Mouse (Mus musculus) midbrain, embryonic 11.5 days (tissue): ENCODE data around the gene 2810459M11Rik. TPM values are rescaled to one million over a fixed set of nuclear protein-coding genes. Genes with fewer than 3 reads are reported as not detected.
"Not testable (repeated sequence)": the region's sequence is repeated elsewhere in the genome, so short reads cannot be mapped to it uniquely, and the experiment has no call there.

Source experiments
- ATAC-seq: fragments of 200-750 bp; cut with Nextera tagmentation; 2 replicates; pipeline ENCODE4 v1.8.0; 2017; ENCODE audit warnings: moderate TSS enrichment, moderate library complexity; ENCODE audit not compliant: low FRiP score
- DNase-seq: peaks from one replicate; pipeline ENCODE4 v3.0.0; 2015; ENCODE audit warnings: low spot score; ENCODE audit errors: missing footprints
- H3K27ac ChIP-seq: fragments of 300-500 bp; sonication (generic); 2 replicates; pipeline ENCODE4 v1.5.1; 2014; ENCODE audit warnings: low read depth, low read length
- H3K27me3 ChIP-seq: fragments of 300-500 bp; sonication (generic); 2 replicates; pipeline ENCODE4 v1.6.1; 2014; ENCODE audit warnings: mild to moderate bottlenecking, low read length, moderate library complexity, mixed read lengths; ENCODE audit not compliant: control insufficient read depth, insufficient read depth
- H3K36me3 ChIP-seq: fragments of 300-500 bp; sonication (generic); 2 replicates; pipeline ENCODE4 v1.6.1; 2014; ENCODE audit warnings: mild to moderate bottlenecking, low read length, moderate library complexity, mixed read lengths; ENCODE audit not compliant: control insufficient read depth, insufficient read depth
- H3K4me1 ChIP-seq: fragments of 300-500 bp; sonication (generic); 2 replicates; pipeline ENCODE4 v1.6.1; 2014; ENCODE audit warnings: low read length; ENCODE audit not compliant: control insufficient read depth, insufficient read depth
- H3K4me2 ChIP-seq: fragments of 300-500 bp; sonication (generic); 2 replicates; pipeline ENCODE4 v1.6.1; 2014; ENCODE audit warnings: mild to moderate bottlenecking, moderate library complexity
- H3K4me3 ChIP-seq: fragments of 300-500 bp; sonication (generic); 2 replicates; pipeline ENCODE4 v1.5.1; 2014; ENCODE audit warnings: low read depth, low read length
- H3K9ac ChIP-seq: fragments of 300-500 bp; sonication (generic); 2 replicates; pipeline ENCODE4 v1.6.1; 2014; ENCODE audit warnings: low read length
- H3K9me3 ChIP-seq: fragments of 300-500 bp; sonication (generic); 2 replicates; pipeline ENCODE4 v1.6.1; 2016; ENCODE audit warnings: low read length; ENCODE audit not compliant: control insufficient read depth
- WGBS: fragments of 180-500 bp; shearing (Covaris S2); extraction: QIAGEN DNeasy Blood & Tissue Kit; methylation state at CpG from one replicate; pipeline ENCODE4 v1.1.7; 2014; 5-methylcytosine and 5-hydroxymethylcytosine counted together
- polyA plus RNA-seq: library from polyadenylated mRNA; unstranded; fragments of >200 nt; fragmentation: Nextera tagmentation; extraction: Ambion mirVana; gene quantifications from 2 replicates; pipeline ENCODE4 v1.2.1, GENCODE M21; 2014

2810459M11Rik gene
- polyA plus RNA-seq, result 0.15 and 0.28 TPM in 2 replicates

GRCm38 (mm10) chr1:86045848-86046805, at the start of gene 2810459M11Rik:
Gene 2810459M11Rik, plus strand, starts transcription at chr1:86045863.
- no peaks in the 10 kb centered on the region for H3K36me3 ChIP-seq
- H3K27ac ChIP-seq, result no peak within 1 kb of the TSS
- peak within 1 kb of the TSS; percentile 49 for H3K4me3 ChIP-seq
- WGBS, result under 1% methylated on average over 110 of the region's 110 CpGs
- H3K9ac ChIP-seq, result peak within 1 kb of the TSS; percentile 59
- DNase-seq (peak; percentile 94), ATAC-seq (peak; percentile 86)
- peaks cover 39% of the 10 kb centered on the region for H3K27me3 ChIP-seq
- H3K4me1 ChIP-seq, result peaks cover 8% of the 10 kb centered on the region; the same call in 1 of the 2 replicates
- H3K9me3 ChIP-seq, result peaks cover 3% of the 10 kb centered on the region; the same call in 1 of the 2 replicates
- H3K4me2 ChIP-seq, result peak within 1 kb of the TSS; percentile 83

GRCm38 (mm10) chr1:85997221-85997620, 48.4 kb upstream of the 2810459M11Rik start:
- Histone ChIP-seq H3K4me3 (no peak overlapping the region), H3K27me3 (no peaks in the 10 kb centered on the region), H3K4me1 (no peaks in the 10 kb centered on the region), H3K36me3 (no peaks in the 10 kb centered on the region), H3K9ac (no peak overlapping the region), H3K9me3 (no peaks in the 10 kb centered on the region), H3K4me2 (no peak overlapping the region), H3K27ac (no peak overlapping the region)
- no peak for DNase-seq
- ATAC-seq, result no peak
- WGBS, result 100% methylated on average over 1 of the region's 1 CpGs

GRCm38 (mm10) chr1:85998012-85998411, 47.7 kb upstream of the 2810459M11Rik start:
- Histone ChIP-seq H3K27me3 (no peaks in the 10 kb centered on the region), H3K9me3 (no peaks in the 10 kb centered on the region), H3K4me1 (no peaks in the 10 kb centered on the region), H3K36me3 (no peaks in the 10 kb centered on the region), H3K4me3 (no peak overlapping the region), H3K27ac (no peak overlapping the region), H3K4me2 (no peak overlapping the region), H3K9ac (no peak overlapping the region)
- no peak for ATAC-seq
- WGBS, result 86% methylated on average over 4 of the region's 4 CpGs
- DNase-seq, result no peak

- WGBS, result 90% methylated on average over 18 of the region's 18 CpGs
Measured at GRCm38 (mm10) chr1:85999853-86000570, 45.7 kb upstream of the 2810459M11Rik start.

GRCm38 (mm10) chr1:86005540-86005939, 40.1 kb upstream of the 2810459M11Rik start:
- Histone ChIP-seq H3K27me3 (no peaks in the 10 kb centered on the region), H3K4me1 (no peaks in the 10 kb centered on the region), H3K9me3 (no peaks in the 10 kb centered on the region), H3K4me3 (no peak overlapping the region), H3K27ac (no peak overlapping the region), H3K4me2 (no peak overlapping the region), H3K36me3 (no peaks in the 10 kb centered on the region), H3K9ac (no peak overlapping the region)
- DNase-seq (no peak), ATAC-seq (no peak)
- WGBS, result 89% methylated on average over 10 of the region's 10 CpGs

More at GRCm38 (mm10) chr1:85999853-86000570, 45.7 kb upstream of the 2810459M11Rik start:
- Histone ChIP-seq H3K36me3 (no peaks in the 10 kb centered on the region), H3K27ac (no peak overlapping the region), H3K4me3 (no peak overlapping the region), H3K4me1 (no peaks in the 10 kb centered on the region), H3K9ac (no peak overlapping the region), H3K9me3 (no peaks in the 10 kb centered on the region), H3K4me2 (no peak overlapping the region), H3K27me3 (no peaks in the 10 kb centered on the region)
- DNase-seq (no peak), ATAC-seq (no peak)

- 87% methylated on average over 6 of the region's 6 CpGs for WGBS
- Histone ChIP-seq H3K9ac (no peak overlapping the region), H3K9me3 (no peaks in the 10 kb centered on the region), H3K27ac (no peak overlapping the region), H3K27me3 (no peaks in the 10 kb centered on the region), H3K36me3 (no peaks in the 10 kb centered on the region), H3K4me2 (no peak overlapping the region), H3K4me1 (no peaks in the 10 kb centered on the region), H3K4me3 (no peak overlapping the region)
- ATAC-seq, result no peak
- no peak for DNase-seq
Measured at GRCm38 (mm10) chr1:86006040-86006439, 39.6 kb upstream of the 2810459M11Rik start.

GRCm38 (mm10) chr1:86007778-86008177, 37.9 kb upstream of the 2810459M11Rik start:
- H3K4me2 ChIP-seq, result no peak overlapping the region
- H3K27me3 ChIP-seq, result no peaks in the 10 kb centered on the region
- no peaks in the 10 kb centered on the region for H3K4me1 ChIP-seq
- peak; percentile 96 for DNase-seq
- no peak overlapping the region for H3K27ac ChIP-seq
- no peak overlapping the region for H3K9ac ChIP-seq
- WGBS, result 1% methylated on average over 7 of the region's 7 CpGs
- no peaks in the 10 kb centered on the region for H3K36me3 ChIP-seq
- ATAC-seq, result peak; percentile 81; the same call in 1 of the 2 replicates
- H3K4me3 ChIP-seq, result no peak overlapping the region
- no peaks in the 10 kb centered on the region for H3K9me3 ChIP-seq

GRCm38 (mm10) chr1:86015758-86016157, 29.9 kb upstream of the 2810459M11Rik start:
- not testable (repeated sequence) for H3K4me2 ChIP-seq, H3K9me3 ChIP-seq, H3K4me1 ChIP-seq, ATAC-seq, H3K9ac ChIP-seq, DNase-seq, H3K27ac ChIP-seq, H3K36me3 ChIP-seq, H3K4me3 ChIP-seq
- peaks cover 13% of the 10 kb centered on the region; the same call in 1 of the 2 replicates for H3K27me3 ChIP-seq
- 96% methylated on average over 9 of the region's 9 CpGs for WGBS
